Mouse (Mus musculus) G1E (cell line): Measurements from ENCODE around the gene Gca.

ENCODE experiments used
- CTCF ChIP-seq: IDR thresholded peaks from 2 replicates; pipeline ENCODE4 v1.5.1; 2012; ENCODE audit warnings: low read depth, low read length, inconsistent platforms, mixed read lengths
- GATA1 ChIP-seq: IDR thresholded peaks from 2 replicates; pipeline ENCODE4 v1.6.1; 2012; ENCODE audit warnings: borderline replicate concordance, low read length, inconsistent platforms, mixed read lengths
- GATA2 ChIP-seq: IDR thresholded peaks from 2 replicates; pipeline ENCODE4 v1.6.1; 2012; ENCODE audit warnings: low read depth, low read length, inconsistent platforms, borderline replicate concordance

DNA sequence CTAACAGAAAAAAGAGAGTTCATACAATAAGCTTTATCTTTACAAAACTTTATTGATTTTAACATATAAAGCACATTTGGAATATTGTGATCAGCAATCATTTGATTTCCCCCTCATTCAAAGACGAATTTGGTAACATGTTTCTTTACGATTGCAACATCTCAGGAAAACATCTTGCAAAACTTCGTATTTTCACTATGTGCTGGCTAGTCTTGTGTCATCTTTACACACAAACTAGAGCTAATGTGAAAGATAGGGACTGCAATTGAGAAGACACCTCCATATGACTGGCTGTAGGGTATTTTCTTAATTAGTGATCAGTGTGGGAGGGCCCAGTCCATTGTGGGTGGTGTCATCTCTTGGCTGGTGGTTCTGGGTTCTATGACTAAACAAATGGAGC is 42.2 kb downstream of the Gca start:
- TF ChIP-seq CTCF = no peak
- no peak for TF ChIP-seq GATA2
- no peak for TF ChIP-seq GATA1
